Mouse (Mus musculus): ENCODE measurements around the gene Tbx21.

Tbx21 gene

DNA sequence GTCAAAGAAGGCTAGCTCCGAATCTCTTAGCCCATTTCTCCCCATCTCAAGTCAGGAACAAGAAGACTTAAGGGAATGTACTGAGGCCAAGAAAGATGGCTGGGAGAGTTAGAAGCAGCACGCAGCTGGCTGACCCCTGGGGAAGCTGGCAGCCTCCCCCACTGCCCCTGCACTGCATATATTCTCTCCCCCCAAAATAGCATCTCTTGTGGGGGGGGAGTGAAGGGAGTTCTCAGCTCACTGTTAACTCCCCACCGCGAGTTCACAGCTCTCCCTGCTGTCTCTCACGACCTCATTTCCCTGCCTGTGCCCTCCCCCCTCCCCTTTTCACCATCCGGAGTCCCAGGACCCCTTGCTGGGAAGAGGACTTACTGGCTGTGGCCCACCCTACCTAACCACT lies 17.1 kb upstream of the Tbx21 start:
- no peak for ATAC-seq (ENCODE audit: low TSS enrichment)

DNA sequence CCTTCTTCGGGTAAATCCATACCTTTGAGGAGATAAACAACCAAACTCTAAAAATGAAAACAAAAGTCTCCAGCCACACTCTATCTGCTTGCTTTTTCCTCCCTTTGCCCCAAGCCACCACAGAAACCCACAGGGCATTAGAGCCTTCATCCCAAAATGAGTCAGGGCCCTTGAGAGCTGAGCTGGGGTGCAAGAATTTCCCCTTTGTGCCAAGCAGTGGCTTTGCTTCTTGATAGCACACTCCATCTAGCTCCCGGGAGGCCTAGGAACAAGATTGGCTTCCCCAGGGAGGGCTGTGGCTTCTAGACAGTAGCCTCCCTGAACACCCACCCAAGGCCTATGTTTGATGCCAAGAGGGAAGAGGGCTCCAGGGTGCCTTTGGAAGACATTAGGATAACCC lies 16.6 kb upstream of the Tbx21 start:
- no peak for ATAC-seq (ENCODE audit: low TSS enrichment)

DNA sequence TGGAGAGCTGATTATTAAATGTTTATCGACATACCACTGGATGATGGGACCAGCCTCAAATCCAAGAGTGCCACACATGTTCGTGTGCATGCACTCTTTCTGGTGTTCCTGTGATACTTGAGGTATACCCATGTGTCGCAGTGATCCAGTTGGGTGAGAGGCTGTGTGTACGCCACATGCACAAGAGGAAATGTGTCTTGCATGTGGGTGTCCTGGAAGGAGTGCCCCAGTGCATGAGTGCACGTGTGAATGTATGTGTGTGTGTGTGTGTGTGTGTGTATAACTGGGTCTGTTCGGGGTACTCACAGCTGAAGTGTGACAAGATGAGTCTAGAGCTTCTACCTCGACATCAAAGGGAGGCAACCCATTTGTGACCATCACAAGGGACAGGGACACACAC lies 15.2 kb upstream of the Tbx21 start:
- ATAC-seq (ENCODE audit: low TSS enrichment) = no peak

DNA sequence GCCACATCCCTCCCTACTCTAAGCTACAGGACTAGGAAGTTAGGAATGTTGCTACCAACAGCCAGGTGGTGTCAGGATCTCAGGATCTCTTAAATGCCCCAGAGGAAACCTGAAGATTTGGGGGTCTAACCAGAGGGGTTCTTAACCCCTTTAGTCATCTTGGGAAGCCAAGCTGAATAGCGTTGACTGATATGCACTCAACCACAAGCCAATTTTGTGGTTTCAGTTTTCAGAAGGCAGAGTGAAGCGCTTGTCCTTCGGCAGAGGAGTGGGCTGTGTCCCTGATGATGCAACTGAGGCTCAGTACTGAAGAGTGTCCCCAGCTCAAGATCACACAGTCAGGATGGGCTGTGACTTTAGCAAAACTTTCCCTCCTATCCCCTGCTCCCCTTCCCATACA lies 13.8 kb upstream of the Tbx21 start:
- ATAC-seq (ENCODE audit: low TSS enrichment) = no peak

DNA sequence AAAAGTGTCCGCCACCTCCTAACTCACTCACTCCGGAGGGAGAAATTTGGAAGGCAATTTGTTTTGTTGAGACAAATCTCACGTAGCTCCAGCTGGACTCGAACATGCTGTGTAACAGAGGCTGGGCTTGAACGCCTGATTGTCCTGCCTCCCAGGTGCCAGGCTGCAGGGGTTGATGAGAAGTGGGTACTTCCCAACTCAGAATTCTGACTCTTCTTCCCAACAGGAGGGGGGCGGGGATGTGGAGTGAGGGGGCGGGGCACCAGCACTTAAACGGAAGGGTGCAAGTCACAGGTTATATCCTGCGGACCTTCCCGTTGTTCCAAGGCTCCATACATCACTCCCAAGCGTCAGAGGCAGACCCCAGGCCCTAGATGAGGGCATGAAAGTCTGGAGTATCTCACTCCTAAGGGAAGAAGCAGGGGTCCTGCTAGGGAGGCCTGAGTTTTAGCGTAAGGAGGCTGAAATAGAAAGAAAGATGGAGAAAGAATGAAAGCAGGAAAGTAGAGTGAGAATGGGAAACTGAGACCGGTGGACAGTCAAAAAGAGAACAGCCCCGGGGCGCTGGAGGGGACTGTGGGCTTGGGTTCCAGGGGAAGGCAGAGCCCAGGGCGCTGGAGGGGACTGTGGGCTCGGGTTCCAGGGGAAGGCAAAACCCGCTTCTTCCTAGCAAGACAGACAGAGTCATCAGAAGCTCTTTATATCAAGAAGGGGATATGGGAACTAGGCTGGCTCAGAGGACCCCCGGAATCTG lies 12.5 kb upstream of the Tbx21 start:
- ATAC-seq (ENCODE audit: low TSS enrichment) = no peak

DNA sequence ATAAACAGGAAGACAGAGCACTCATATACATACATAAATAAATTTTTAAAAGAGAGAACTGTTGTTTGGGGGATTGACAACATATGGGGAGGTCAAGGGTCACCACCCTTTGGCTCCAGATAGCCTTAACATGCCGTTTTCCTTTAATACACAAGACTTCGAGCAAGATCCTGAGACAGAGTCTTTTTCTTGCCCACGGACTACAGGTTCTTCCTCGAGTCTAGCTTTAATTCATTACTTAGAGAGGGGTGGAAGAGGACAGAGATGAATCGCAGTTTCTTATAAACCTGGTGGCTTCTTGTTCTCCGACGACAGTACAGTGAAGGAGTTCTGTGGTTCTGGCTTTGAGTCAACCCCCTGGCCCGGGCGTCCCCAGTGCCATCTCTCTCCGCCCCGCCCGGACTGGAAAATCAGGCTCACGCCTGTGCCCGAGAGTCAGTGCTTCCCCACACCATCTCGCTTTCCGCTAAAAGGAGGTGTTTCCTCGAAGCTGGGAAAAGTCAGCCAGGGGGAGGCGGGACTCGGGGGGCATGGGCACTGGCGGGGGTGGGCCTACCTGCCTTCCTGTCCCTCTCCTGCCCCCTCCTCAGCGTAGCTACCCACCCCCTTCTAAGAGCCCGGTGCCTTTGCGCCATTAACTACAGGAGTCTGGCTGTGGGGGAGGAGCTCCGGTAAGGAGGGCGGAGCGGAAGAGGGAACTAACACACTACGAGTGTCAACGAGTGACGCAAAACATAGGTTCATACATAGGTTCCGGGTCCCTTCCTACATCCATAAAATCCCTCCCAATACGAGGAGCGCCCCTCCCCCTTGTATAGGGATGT lies 11.7 kb upstream of the Tbx21 start:
- ATAC-seq (ENCODE audit: low TSS enrichment) = no peak; the same call in 1 of the 2 replicates

DNA sequence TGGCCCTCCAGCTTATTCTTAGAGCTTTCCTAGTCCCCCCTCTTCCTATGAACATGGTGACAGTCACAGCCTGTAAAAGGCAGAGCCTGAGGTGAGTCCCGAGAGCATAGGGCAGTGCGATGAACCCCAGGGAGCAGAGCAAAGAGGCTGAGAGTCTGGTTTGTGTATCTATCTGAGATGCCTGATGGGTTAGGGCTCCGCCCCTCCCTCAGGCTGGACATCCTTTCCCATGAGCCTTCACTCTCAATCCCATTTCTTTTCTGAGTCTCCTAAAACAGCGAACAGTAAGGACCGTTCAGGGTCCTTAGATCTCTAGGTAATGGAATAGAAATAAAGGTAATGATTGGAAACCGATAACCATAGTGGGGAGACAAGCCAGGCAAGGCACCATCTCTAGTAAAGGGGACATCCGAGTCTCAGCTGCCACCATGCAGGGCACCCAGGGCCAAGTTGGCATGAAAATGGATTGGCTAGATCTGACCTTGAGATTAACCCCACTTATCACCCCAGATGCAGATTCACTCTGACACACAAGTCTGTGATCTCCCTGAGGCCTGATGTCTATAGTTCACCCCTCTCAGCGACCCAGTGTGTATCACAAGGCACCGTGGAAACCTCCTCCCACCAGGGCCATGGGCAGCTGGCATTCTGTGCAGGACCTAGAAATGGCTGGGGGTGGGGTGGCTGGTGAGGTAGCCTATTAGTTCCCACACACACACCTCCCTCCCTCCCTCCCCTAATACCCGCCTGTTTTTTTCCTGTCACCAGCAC lies 9.3 kb upstream of the Tbx21 start:
- no peak for ATAC-seq (ENCODE audit: low TSS enrichment)

DNA sequence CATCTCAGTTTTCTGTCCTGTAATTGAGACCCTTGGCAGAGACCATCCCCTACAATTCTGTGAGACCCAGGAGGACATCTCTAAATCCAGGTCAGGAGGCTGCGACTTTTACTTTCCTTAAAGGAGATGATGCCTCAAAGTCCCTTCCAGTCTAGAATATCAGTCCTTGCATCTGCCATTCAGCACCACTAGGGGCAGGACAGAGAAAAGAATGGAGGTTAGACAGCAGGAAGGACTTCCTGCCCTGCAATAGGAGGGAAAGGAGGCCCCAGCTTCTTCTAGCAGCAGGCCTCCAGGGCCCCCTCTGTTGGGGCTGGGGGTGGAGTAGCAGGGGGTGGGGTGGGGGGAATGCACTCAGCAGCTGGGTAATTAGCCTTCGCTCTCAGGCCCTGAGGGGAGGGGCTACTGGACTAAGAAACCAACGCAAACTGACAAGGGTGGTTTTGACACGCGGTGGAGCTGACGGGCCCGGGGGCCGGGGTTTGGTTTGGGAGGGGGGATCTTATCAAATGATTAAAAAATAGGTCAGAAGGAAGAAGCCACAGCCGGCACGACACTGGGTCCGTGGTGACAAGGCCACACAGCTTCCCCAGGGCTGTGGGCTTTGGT lies 8.3 kb upstream of the Tbx21 start:
- no peak for ATAC-seq (ENCODE audit: low TSS enrichment)

DNA sequence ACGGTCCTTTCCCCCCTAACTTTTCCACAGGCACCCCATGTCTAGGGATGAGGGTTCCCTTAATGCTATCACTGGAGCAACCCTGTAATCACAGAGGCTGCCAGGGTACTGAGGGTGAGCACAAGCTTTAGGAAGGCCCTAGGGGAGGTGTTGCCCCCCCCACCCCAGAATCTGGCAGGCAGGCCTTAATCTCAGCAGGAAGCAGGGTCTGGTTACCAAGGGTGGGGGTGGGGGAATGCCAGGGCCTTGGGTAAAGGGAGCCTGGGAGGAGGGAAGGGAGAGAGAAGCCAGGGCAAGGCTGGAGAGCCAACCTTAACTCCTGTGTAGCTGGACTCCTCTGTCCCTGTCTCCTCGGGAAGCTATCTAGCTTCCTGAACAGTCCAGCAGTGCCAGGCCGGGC lies 5.5 kb upstream of the Tbx21 start:
- ATAC-seq (ENCODE audit: low TSS enrichment) = no peak

DNA sequence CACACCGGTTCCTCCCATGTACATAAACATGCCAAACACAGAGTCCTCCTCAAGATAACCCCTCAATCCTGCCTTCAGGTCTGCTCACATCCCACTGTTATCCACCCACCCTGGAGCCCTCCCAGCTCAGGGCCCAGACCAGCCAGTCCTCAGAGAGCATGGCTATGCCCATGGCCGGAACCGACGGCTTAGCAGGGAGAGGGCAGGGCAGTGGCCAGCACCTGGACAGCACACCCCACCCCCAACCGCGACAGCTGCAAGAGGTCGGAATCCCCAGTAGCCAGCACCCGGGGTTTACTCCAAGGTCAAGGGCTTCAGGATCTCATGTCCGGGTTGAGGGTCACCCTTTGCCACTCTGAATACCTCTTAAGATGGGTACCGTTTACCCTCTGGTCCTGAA lies 5.1 kb upstream of the Tbx21 start:
- no peak for ATAC-seq (ENCODE audit: low TSS enrichment)

DNA sequence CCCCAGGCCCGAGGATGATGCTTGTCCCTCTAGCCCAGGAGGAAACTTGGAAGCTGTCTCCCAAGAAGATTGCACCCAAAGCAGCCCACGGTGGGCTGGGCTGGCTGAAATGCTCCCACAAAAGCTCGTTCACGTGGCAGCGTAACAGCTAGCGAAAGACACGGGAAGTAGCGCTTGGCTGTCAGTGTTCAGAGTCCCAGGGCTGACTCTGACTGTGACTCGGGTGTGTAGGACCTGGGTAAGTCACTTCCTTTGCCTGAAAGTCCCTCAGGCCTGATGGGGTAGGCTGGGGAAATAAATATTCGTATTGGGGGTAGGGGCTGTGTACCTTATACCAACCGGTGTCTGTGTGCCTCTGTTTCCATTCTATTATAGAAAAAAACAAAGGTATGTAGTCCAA lies 666 bp upstream of the Tbx21 start:
- no peak for ATAC-seq (ENCODE audit: low TSS enrichment)

DNA sequence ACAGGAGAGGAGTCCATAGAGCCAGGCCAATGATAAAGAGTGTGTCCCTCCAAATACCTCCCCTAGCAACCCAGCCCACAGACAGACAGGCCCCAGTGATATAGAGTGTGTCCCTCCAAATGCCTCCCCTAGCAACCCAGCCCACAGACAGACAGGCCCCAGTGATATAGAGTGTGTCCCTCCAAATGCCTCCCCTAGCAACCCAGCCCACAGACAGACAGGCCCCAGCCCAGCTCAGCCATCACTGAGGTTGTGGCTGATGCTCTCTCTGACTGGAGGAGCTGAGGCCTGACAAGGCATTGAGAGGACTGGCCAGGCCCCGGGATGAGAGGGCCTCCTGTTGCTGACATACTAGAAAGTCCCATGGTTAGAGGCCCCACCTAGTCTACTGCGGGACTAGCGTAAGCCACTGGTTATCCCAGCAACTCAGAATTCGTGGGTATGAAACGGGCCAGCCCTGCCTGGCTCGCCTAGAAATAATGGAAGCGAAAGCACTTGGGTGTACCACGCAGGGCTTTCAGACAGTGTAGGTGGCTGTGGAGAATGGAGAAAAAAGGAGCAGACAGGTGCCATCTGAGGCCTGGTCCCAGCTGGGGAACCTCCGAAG lies 2.5 kb downstream of the Tbx21 start:
- no peak for ATAC-seq (ENCODE audit: low TSS enrichment)

DNA sequence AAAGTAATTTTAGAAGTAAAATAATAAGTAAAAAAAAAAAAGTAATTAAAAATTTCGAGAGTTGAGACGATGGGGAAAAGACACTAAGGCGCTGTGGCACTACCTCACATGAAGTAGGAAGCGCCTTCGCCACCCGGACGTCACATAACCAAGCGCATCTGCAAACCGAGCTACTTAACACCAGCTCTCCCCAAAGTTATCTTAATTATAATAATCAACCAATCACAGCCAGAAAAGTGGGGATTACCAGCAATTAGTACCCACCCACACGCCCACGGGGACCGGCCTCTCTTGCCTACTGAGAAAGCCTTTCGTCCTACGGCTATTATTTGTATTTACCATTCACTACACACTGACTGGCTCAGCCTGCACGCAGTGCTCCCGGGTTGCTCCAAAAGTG lies 6.2 kb downstream of the Tbx21 start:
- ATAC-seq (ENCODE audit: low TSS enrichment) = no peak

DNA sequence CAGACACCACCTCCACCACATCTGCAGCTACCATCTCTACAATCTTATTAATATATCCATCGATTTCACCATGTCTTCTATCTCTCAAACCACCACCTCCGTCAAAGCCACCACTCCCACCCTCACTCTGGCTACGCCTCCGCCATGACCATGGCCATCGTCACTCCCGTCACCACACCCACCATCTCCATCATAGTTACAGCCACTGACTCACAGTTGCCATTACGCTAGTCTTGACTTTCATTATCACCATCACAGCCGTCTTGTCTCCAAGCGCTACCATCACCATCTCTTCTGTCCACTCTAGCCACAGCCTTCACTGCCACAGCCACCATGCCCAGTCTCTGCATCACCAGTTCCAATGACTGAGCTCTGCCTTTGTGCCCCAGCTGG lies 11.0 kb downstream of the Tbx21 start:
- ATAC-seq (ENCODE audit: low TSS enrichment) = no peak

DNA sequence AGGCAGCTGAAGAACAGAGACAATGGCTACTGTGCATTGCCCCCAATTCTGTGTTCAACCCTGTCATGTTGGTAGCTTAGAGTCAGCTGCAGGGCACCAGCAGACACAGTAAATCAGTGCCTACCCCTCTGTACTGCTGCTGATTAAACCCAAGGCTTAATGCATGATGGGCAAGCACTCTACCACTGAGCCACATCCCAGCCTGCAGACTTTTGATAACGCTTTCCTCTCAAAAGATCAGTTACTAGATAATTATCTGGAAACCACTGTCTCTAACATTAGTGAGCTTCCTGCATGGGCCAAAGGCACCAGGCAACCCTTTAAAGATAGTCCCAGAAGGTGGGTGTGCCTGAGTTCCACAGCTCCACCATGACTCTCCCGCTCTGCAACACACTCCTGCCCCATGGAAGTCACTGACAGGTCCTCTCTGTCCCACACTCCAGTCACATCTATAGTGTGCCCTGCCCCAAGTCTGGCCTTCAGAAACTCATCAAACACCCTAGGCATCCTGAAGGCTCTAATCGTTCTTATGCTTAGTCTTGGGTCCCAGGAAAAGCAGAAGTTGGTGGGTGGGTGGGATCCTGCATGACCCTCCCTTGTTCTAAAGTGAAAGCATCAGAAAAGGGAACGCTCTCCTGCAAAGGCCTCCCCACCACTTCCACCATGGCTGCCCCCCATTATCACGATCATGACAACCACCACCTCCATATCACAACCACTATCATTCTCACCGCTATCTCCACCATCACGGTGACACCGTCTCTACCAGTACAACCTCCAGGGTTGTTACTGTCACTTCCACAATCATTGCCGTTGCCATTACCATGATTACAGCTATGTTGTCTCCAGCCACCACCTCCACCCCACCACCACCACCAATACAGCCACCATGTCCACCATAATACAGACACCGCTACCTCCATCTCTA lies 11.7 kb downstream of the Tbx21 start:
- no peak for ATAC-seq (ENCODE audit: low TSS enrichment)

DNA sequence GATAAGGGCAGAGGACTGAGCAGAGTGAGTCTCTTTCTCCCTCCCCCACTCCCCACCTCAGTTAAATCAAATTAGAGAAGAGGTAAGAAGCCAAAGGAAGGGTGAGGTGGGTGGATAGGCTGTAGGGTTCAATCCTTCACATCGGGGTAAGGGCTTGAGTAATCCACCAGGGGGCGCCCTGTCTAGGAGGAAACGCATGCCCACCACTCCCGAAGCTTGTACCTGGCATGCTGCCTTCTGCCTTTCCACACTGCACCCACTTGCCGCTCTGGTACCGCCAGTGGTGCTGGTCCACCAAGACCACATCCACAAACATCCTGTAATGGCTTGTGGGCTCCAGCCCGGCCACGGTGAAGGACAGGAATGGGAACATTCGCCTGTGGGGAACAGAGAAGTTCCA lies 13.4 kb downstream of the Tbx21 start:
- no peak for ATAC-seq (ENCODE audit: low TSS enrichment)

DNA sequence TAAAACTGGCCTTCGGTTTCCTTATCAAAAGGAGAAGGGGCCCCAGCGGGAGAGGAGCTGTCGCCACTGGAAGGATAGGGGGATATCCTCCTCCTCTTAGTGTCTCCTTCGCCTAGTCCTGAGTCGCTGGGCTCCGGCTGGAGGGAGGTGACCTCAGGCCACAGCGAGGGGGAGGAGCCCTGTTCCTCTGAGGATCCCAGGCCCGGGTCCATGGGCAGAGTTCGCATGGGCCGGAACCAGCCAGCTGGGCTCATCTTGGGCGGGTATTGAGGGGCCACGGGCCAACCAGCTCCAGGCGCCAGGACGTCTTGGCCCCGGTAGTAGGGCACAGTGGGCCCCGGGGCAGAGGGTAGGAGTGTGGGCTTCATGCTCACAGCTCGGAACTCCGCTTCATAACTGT lies 16.3 kb downstream of the Tbx21 start:
- no peak for ATAC-seq (ENCODE audit: low TSS enrichment)

DNA sequence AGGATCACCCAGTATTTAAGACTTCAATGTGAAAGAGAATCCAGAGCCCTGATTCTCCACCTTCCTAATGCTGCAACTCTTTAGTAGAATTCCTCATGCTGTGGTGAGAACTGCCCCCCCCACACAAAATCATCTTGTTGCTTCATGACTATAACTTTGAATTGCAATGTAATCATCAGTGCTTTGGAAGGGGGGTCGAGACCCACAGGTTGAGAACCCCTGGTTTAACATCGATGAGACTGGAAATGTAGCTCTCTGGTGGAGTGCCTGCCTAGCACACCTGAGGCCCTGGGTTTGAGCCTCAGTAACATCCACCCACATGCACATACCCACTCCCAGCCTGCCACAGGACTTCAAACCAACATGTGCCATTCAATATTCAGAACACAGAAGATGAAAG lies 20.5 kb downstream of the Tbx21 start:
- ATAC-seq (ENCODE audit: low TSS enrichment) = no peak

DNA sequence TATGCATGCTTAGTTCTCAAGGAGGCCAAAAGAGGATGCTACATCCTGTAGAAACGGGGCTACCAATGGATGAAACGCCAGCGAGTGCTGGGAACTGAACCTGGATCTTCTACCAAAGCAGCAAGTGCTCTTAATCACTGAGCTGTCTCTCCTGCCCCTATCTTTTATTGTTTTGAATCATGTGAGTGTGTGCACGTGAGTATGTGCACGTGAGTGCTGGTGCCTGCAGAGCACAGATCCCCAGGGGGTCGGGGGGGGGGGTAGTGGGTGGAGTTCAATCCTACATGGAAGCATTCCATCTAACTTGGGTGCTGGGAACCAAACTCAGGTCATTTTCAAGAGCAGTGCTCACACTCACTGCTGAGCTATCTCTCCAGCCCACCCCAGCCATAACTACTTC lies 28.8 kb downstream of the Tbx21 start:
- no peak for ATAC-seq (ENCODE audit: low TSS enrichment)

DNA sequence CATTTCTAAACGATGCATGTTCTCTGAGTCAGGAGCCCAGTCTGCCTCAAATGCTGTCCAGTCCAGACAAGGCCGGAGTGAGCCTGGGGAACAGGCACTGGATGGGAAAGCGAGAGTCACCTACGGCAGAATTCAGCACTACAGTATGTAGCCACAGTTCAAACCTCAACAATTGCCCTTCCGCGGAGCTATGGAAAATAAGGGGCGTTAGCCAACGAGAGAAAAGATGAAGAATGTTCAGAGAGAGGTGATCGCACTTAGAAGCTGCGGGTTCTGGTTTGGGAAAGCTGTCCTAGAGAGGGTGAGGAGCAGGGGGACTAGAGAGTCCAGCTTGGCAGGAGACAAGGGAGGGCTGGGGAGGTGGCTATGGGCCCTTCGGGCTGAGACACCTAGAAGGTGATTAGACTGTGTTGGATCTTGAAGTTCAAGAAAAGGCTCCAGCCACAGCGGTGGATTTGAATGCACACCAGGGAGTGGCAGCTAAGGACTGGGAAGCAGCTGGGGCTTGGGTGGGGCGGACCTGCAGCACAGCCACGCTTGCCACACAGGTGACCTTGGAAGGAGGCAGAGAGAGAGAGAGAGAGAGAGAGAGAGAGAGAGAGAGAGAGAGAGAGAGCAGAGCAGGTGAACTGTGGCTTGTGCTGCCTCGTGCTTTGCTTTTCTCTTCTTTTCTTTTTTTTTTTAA lies 30.2 kb downstream of the Tbx21 start:
- no peak for ATAC-seq (ENCODE audit: low TSS enrichment)

Measured in frontal cortex, adult (tissue).